Mouse (Mus musculus): Measurements from ENCODE around the gene Rnf10.
"Not testable (repeated sequence)": the region's sequence is repeated elsewhere in the genome, so short reads cannot be mapped to it uniquely, and the experiment has no call there.

GRCm38 (mm10) chr5:115302190-115302589 lies 29.5 kb upstream of the Rnf10 start:
- not testable (repeated sequence) for TF ChIP-seq POLR2A (IDR thresholded peaks at IDR 0.05; ENCODE audit: insufficient read length, low read depth); TCF3 (IDR thresholded peaks at IDR 0.05; ENCODE audit: insufficient read length, low read depth); TCF12 (IDR thresholded peaks at IDR 0.05; ENCODE audit: insufficient read depth, poor library complexity, severe bottlenecking); REST (IDR thresholded peaks at IDR 0.05; ENCODE audit: insufficient read depth, insufficient read length); USF1 (IDR thresholded peaks at IDR 0.05; ENCODE audit: low read depth)

Measured in myocyte (in vitro differentiated cells).